Mouse (Mus musculus) ovary, adult 2 months (tissue): ENCODE results near the gene Wnt9a. TPM values are rescaled to one million over a fixed set of nuclear protein-coding genes. Genes with fewer than 3 reads are reported as not detected.

ENCODE experiments used
- polyA plus RNA-seq: library from polyadenylated mRNA; depleted of rRNA; stranded (reverse); fragments of >200 nt; gene quantifications from 2 replicates; pipeline ENCODE4 v1.2.3, GENCODE M21; 2012; rRNA removed

Gene Wnt9a
- 10.2 and 12.6 TPM in 2 replicates for polyA plus RNA-seq

DNA sequence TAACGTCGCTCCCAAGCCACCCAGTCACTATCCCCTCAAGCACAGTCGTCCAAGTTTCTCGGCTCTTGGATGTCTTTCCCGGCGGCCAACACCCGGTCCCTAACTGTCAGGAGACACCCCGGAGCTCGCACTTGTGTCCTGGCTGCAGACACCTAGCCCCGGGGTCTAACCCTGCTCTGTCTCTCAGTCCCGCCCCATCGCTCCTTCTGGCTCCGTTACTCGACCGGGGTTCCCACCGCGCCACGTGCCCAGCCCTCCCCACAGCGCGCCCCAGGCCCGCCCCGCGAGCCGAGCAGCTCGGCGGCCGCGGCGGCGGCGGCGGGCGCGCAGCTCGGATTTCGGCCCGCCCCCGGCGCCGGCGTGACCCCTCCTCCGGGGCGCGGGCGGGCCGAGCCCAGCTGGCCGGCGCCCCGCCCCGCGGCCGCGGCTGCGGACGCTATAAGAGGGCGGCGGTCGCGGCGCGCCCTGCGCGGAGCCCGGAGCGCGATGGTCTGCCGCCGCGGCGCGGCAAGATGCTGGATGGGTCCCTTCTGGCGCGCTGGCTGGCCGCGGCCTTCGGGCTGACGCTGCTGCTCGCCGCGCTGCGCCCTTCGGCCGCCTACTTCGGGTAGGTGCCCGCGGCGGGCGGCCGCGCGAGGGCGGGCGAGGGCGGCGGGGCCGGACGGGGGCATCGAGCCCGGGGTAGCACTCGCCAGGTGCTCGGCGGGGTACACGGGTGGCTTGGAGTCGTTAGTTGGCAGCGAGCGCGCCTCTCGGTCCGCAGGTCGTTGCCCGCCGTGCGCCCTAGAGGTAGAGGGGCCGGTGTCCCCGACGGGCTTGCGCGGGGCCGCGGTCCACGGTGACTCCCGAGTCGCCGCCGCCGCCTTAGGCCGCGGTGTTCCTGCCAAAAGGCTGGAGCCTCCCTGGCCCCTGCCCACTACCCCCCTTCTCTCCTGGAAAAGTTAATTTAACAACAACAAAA lies at the start of gene Wnt9a:
Gene Wnt9a, plus strand, starts transcription at position 468 of the 961 bp plus-strand sequence.

DNA sequence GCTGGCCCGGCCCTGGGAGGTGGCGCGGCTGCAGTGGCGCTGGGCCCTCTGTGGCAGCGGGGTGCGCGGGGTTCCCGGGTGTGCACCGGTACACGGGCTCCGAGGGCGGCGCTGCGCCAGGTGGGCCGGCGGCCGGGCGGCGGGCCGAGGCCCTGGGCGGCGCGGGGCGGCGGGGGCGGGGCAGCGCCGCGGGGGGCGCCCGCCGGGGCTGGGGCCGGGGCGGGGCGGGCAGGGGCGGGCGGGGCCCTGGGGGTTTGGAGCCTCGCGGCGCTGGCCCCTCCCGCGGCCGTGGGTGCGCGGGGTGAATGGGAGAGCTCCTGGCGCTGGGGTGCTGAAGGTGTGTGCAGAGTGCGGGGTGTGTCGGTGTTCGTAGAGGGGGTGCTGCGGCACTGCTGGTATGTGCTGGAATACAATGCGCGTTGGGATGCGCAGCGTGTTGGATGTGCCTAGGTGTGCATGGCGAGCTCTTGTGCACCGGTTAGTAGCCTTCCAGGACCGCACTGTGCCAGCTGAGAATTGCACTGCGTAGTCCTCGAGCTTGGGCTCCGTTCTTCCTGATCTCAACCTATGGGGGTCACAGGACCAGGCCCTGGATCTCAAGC lies 15.9 kb upstream of the Wnt9a start, which contains the start of gene Wnt3a:
Gene Wnt3a, minus strand, starts transcription at position 51 of the 602 bp plus-strand sequence.

GRCm38 (mm10) chr11:59375475-59375874 lies 68.7 kb downstream of the Wnt9a start, which contains the start of gene Prss38:
Prss38 (minus strand) TSS chr11:59375657.

Other genes starting within 250 kb of the Wnt9a start
- gene Obscn, start 170.5 kb upstream of the Wnt9a start, polyA plus RNA-seq = 0.94 and 1.0 TPM in 2 replicates
- gene Iba57, start 143.2 kb upstream of the Wnt9a start, polyA plus RNA-seq = 9.6 and 11.7 TPM in 2 replicates
- 10.5 and 15.1 TPM in 2 replicates for gene Gjc2, start 123.7 kb upstream of the Wnt9a start, polyA plus RNA-seq
- gene Guk1, start 114.7 kb upstream of the Wnt9a start, polyA plus RNA-seq = 225 and 229 TPM in 2 replicates
- gene Mrpl55, start 104.4 kb upstream of the Wnt9a start, polyA plus RNA-seq = 46.3 and 59.7 TPM in 2 replicates
- gene 2310033P09Rik, start 98.6 kb upstream of the Wnt9a start, polyA plus RNA-seq = 28.7 and 30.8 TPM in 2 replicates
- gene Arf1, start 78.7 kb upstream of the Wnt9a start, polyA plus RNA-seq = 678 and 802 TPM in 2 replicates
- not detected in 2 replicates for gene Wnt3a, start 16.2 kb upstream of the Wnt9a start, polyA plus RNA-seq
- not detected in 2 replicates for gene Prss38, start 68.7 kb downstream of the Wnt9a start, polyA plus RNA-seq
- 6.4 and 7.4 TPM in 2 replicates for gene Jmjd4, start 143.1 kb downstream of the Wnt9a start, polyA plus RNA-seq
- gene Snap47, start 144.3 kb downstream of the Wnt9a start, polyA plus RNA-seq = 59.5 and 71.7 TPM in 2 replicates
- 0.25 and 0.30 TPM in 2 replicates for gene Zfp867, start 165.5 kb downstream of the Wnt9a start, polyA plus RNA-seq
- 19.8 and 21.0 TPM in 2 replicates for gene Zkscan17, start 219.8 kb downstream of the Wnt9a start, polyA plus RNA-seq
- 0.70 and 0.78 TPM in 2 replicates for gene Nlrp3, start 234.6 kb downstream of the Wnt9a start, polyA plus RNA-seq